ENCODE assay signal across 8 mouse cellular contexts in the genomic region with DNA sequence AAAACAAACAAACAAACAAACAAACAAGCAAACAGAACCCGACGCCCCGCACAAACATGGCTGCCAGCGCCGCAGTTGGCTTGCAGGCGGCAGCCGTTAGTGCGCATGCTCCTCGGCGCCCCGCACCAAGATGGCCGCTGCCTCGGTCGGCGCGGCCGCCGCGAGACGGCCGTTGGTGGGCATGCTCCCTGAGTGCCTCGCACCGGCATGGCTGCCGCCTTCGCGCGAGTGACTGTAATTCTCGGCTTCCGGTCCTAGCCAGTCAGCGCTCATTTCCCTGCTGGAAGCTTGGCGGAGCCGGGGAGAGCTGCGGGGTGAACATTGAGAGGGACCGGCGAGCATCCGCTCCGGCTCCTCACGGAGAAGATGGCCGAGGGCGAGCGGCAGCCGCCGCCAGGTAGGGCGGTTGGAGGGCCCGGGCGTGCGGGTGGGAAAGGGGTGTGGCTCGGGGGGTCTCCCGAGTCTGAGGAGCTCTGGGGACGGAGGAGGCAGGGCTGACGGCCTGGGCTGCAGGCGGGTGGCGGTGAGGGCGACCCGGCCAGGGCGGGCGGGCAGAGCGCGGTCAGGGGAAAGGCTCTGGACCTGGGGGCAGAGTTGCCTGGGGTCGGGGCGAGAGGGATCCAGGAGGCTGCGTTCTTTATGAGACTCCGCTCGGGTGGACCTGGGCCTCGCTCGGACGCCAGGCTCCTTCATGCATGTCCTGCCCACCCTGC. TPM values are rescaled to one million over a fixed set of nuclear protein-coding genes. Genes with fewer than 3 reads are reported as not detected.
DNase-seq lines count a peak whose midpoint lies in the region; ATAC-seq and TF ChIP-seq lines count a peak whose summit lies in the region.

Ptpa (plus strand) TSS at position 104 of the 713 bp plus-strand sequence.

- H3K4me2 ChIP-seq in heart, embryonic 13.5 days: peak within 1 kb of the TSS; percentile 74
- peak within 1 kb of the TSS; percentile 93 for H3K4me2 ChIP-seq in liver, embryonic 12.5 days
- peak within 1 kb of the TSS; percentile 89 for H3K4me2 ChIP-seq in stomach, embryonic 15.5 days

- peaks cover 72% of the 10 kb centered on the region for H3K4me1 ChIP-seq in erythroblast, embryonic 14.5 days (ENCODE audit: control insufficient read depth)
- peaks cover 50% of the 10 kb centered on the region for H3K4me1 ChIP-seq in heart, embryonic 13.5 days
- peaks cover 64% of the 10 kb centered on the region for H3K4me1 ChIP-seq in liver, embryonic 12.5 days
- peaks cover 23% of the 10 kb centered on the region for H3K4me1 ChIP-seq in stomach, embryonic 15.5 days

- peak; percentile 71 for ATAC-seq in heart, embryonic 13.5 days (ENCODE audit: extremely low read depth, insufficient number of reproducible peaks, low FRiP score, low TSS enrichment)
- ATAC-seq in liver, embryonic 12.5 days: peak; percentile 69
- peak; percentile 84 for ATAC-seq in stomach, embryonic 15.5 days (ENCODE audit: insufficient read depth, low FRiP score, low read depth)

- H3K27me3 ChIP-seq in erythroblast, embryonic 14.5 days (ENCODE audit: control insufficient read depth): no peaks in the 10 kb centered on the region
- H3K27me3 ChIP-seq in heart, embryonic 13.5 days (replicated peaks): no peaks in the 10 kb centered on the region
- H3K27me3 ChIP-seq in liver, embryonic 12.5 days (replicated peaks): no peaks in the 10 kb centered on the region
- no peaks in the 10 kb centered on the region for H3K27me3 ChIP-seq in stomach, embryonic 15.5 days (replicated peaks)

- no peaks in the 10 kb centered on the region for H3K9me3 ChIP-seq in erythroblast, embryonic 14.5 days (ENCODE audit: control insufficient read depth, low read length)
- no peaks in the 10 kb centered on the region for H3K9me3 ChIP-seq in heart, embryonic 13.5 days
- no peaks in the 10 kb centered on the region for H3K9me3 ChIP-seq in liver, embryonic 12.5 days (replicated peaks)
- no peaks in the 10 kb centered on the region for H3K9me3 ChIP-seq in stomach, embryonic 15.5 days

- H3K36me3 ChIP-seq in erythroblast, embryonic 14.5 days (ENCODE audit: control insufficient read depth): peaks cover 69% of the 10 kb centered on the region
- peaks cover 17% of the 10 kb centered on the region for H3K36me3 ChIP-seq in heart, embryonic 13.5 days
- H3K36me3 ChIP-seq in liver, embryonic 12.5 days: peaks cover 33% of the 10 kb centered on the region
- no peaks in the 10 kb centered on the region for H3K36me3 ChIP-seq in stomach, embryonic 15.5 days

- under 1% methylated on average over 65 of the region's 67 CpGs for WGBS in heart, embryonic 13.5 days
- under 1% methylated on average over 63 of the region's 67 CpGs for WGBS in liver, embryonic 12.5 days (ENCODE audit: insufficient replicate concordance)
- WGBS in stomach, embryonic 15.5 days: under 1% methylated on average over 67 of the region's 67 CpGs

- TF ChIP-seq POLR2A in brain, embryonic 14.5 days (IDR thresholded peaks at IDR 0.05; ENCODE audit: borderline replicate concordance, extremely low read depth, insufficient read depth, insufficient read length, poor library complexity, severe bottlenecking): peak; percentile 100

- DNase-seq in B cell, adult 2 months: peak; percentile 93 to 95
- DNase-seq in brain, embryonic 14.5 days (ENCODE audit: low read depth): peak; percentile 97
- peak; percentile 97 for DNase-seq in kidney, postnatal 10 days
- peak; percentile 90 to 92 for DNase-seq in natural killer cell, adult 2 months (ENCODE audit: low spot score in 2 of 2)

- peak within 1 kb of the TSS; percentile 96 for H3K27ac ChIP-seq in heart, embryonic 13.5 days (replicated peaks)
- H3K27ac ChIP-seq in liver, embryonic 12.5 days: peak within 1 kb of the TSS; percentile 97
- H3K27ac ChIP-seq in stomach, embryonic 15.5 days: peak within 1 kb of the TSS; percentile 98

- peak within 1 kb of the TSS; percentile 95 for H3K9ac ChIP-seq in heart, embryonic 13.5 days
- peak within 1 kb of the TSS; percentile 100 for H3K9ac ChIP-seq in liver, embryonic 12.5 days
- H3K9ac ChIP-seq in stomach, embryonic 15.5 days: peak within 1 kb of the TSS; percentile 76

- peak within 1 kb of the TSS; percentile 98 for H3K4me3 ChIP-seq in erythroblast, embryonic 14.5 days (replicated peaks)
- H3K4me3 ChIP-seq in heart, embryonic 13.5 days: peak within 1 kb of the TSS; percentile 85
- H3K4me3 ChIP-seq in liver, embryonic 12.5 days: peak within 1 kb of the TSS; percentile 98
- H3K4me3 ChIP-seq in stomach, embryonic 15.5 days (replicated peaks): peak within 1 kb of the TSS; percentile 96

- no peak for TF ChIP-seq CTCF in brain, embryonic 14.5 days (IDR thresholded peaks at IDR 0.05; ENCODE audit: borderline replicate concordance, extremely low read depth, insufficient read depth, insufficient read length)

RNA-seq across cellular contexts. Expression of gene Ptpa, which starts in this region (rescaled TPM):
- 151 and 152 TPM in 2 replicates for polyA plus RNA-seq in brain, embryonic 14.5 days (2012; rRNA removed)
- 150 and 192 TPM in 2 replicates for polyA plus RNA-seq in erythroblast, embryonic 14.5 days (2012)
- polyA plus RNA-seq in heart, embryonic 13.5 days (2015; fragmentation: Nextera tagmentation; extraction: Ambion mirVana): 100.0 and 109 TPM in 2 replicates
- polyA plus RNA-seq in liver, embryonic 12.5 days (2016; fragmentation: Nextera tagmentation; extraction: Ambion mirVana): 168 and 173 TPM in 2 replicates
- polyA plus RNA-seq in stomach, embryonic 15.5 days (2015; fragmentation: Nextera tagmentation; extraction: Ambion mirVana): 128 and 137 TPM in 2 replicates

Comparison
In these comparisons a context has a peak if more than half of its experiments do, and no peak if none do; other contexts are left out.
1. Peak in every context shown above with its lines: DNase-seq, ATAC-seq, H3K4me3 ChIP-seq and H3K27ac ChIP-seq.